Mouse (Mus musculus) kidney, adult 18-20 months (tissue): ENCODE measurements around the gene Rptor.

Source experiments
- DNase-seq: peaks from one replicate; pipeline ENCODE4 v3.0.0; 2021

Gene Rptor

DNA sequence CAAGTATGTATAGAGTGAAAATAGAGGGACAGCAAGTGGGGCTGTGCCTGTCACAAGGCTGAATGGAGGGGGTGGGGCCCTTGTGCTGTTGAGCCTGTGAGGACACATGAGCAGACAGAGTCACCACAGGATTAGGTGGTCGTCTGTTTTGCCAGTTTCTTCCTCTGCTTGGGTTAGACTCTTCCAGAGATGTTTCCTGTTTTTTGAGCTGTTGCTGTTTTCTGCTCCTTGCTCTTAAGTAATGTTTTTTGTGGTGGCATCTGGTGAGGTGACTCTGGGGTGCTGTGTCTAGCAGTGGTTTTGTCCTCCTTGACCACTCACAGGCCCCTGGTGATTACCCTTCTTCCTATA, 90.2 kb downstream of the Rptor start:
- no peak for DNase-seq

- no peak for DNase-seq
Observed at GRCm38 (mm10) chr11:119694146-119694860, 91.6 kb downstream of the Rptor start.

DNA sequence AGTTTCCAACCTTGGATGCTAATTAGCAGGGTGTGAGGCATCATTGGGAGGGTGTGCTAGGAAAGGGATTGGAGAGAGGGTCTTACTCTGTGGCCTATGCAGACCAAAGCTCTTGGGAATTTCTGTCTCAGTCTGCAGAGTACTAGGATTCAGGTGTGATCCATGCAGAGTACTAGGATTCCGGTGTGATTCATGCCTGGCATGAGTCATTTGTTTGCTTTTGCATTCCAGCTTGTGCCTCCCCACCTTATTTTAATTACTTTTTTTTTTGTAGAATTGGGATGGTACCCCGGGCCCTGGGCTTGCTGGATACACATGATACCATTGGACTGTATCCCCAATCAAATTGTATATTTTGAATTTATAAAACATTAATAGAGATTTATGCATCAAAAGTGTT, 93.7 kb downstream of the Rptor start:
- DNase-seq = no peak

GRCm38 (mm10) chr11:119705381-119706066, 102.8 kb downstream of the Rptor start:
- no peak for DNase-seq

DNA sequence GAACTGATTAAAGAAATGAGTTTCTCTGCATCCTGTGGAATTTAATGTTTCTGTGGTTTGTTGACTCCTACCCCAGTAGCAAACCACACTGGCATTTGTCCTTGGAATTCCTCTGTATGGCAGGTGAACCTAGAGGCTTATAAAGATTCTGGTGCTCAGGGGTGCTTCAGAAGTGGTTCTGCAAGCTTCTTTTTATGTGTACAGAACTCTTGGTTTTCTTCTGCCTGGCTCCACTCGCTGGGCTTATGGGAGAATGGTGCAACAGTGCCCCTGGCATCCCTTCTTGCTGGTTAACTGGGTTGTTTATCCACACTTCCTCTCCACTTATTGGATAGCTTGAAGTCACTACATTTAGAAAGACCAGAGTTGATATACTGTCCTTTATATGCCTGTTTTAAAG, 104.6 kb downstream of the Rptor start:
- no peak for DNase-seq

- no peak for DNase-seq
Observed at GRCm38 (mm10) chr11:119709239-119709638, 106.5 kb downstream of the Rptor start.

DNA sequence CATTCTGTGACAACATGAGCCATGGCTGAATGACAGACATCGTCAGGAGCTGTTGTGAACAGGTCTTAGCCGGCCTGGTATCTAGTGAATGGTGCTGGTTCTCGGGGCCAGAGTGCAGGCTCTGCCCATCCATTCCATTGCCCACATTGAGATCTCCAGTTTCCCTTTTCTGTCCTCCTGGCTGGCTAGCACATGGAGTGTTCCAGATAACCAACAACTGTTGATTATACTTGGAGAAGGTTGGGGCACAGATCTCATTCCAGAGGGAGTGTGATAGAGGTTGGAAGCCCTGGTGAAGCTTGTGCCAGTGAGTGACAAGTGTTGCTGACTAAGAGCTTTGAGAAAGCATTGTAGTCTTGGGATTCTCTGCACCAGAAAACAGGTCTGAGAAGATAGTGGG, 107.6 kb downstream of the Rptor start:
- no peak for DNase-seq

GRCm38 (mm10) chr11:119710822-119711221, 108.1 kb downstream of the Rptor start:
- DNase-seq = no peak

- DNase-seq = no peak
Observed at GRCm38 (mm10) chr11:119715437-119715836, 112.7 kb downstream of the Rptor start.

DNA sequence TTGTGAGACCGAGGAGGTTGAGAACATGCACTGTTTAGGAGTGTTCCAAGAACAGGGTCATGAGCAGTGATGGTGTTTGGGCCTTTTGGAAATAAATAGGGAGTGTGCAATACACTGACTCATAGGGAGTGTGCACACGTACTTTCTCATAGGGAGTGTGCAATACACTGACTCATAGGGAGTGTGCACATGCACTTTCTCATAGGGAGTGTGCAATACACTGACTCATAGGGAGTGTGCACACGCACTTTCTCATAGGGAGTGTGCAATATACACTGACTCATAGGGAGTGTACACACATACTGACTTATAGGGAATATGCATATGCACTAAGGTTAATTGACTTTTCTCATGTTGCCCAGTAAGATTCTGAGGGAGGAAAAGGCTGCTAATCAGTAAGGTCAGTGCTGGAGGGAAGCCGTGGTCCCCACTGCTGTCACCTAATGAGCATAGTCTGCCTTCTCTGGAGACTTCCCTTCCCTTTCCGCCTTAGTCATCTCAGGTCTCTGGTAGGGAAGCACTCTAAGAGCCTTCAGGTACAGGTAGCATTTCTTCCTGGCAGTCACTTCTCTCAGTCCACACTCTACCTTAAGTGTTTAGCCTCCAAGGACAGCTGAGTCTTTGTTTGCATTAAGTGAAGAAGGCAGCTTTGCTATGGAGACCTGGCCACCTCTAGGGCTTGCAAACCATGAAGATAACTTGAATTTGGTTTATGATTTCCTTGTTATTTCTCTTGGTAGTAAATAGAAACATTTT, 113.3 kb downstream of the Rptor start:
- no peak for DNase-seq

DNA sequence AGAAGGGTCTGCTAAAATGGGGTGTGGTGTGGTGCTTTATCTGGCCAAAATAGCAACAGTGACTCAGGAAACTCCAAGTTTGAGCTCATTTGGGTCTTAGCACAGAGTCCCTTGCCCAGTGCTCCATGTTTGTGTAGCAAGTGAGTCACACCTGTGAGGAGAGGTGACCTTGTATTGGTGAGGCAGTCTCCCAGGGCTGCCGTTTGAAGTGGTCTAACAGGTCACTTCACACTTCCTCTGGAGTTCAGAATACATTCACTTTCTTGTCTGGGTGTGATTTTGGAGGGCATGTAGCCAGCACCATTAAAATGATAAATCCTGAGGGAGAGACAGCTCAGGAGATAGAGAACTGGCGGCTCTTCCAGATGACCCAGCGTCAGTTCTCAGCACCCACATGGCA, 115.4 kb downstream of the Rptor start:
- no peak for DNase-seq

DNA sequence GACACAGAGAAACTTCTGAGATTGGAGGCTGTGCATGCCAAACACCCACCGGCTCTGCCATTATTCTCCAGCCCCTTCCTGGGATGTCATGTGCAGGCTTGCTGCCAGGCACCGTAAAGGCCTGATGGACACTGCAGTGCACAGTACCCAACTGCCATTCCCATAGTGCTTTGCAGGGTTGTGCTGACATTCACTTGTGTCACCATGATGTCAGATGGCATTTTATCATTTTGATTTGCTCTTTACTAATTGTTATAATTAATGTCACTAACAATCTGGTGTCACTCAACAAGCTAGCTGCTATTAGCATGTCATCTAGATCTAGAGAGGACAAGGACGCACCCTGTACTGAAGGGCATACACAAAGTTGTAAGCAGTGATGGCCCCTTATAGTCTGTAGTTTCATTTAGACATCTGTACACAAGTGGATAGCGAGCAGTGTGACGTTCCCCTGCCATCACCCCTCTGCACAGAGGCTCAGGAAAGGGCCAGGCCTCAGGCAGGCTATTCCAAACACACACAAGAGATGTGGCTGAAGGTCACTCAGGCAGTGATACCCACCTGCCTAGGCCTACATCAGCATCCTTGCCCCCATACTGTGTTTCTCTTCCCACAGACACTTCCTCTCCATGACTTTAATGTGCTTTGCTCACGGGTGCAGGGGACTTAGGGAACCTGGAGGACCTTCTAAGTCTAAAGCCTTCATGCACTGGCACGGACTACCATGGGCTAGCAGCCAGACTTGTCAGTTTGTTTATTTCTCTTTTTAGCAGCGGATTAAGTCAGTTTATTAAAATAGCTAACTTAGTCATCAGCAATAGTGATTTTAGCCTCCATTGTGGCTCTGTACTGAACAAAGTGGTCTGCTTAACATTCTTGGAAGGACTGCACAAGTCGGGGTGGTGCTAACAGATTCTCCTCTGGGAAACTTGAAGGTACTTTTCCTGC, 117.7 kb downstream of the Rptor start:
- no peak for DNase-seq

DNA sequence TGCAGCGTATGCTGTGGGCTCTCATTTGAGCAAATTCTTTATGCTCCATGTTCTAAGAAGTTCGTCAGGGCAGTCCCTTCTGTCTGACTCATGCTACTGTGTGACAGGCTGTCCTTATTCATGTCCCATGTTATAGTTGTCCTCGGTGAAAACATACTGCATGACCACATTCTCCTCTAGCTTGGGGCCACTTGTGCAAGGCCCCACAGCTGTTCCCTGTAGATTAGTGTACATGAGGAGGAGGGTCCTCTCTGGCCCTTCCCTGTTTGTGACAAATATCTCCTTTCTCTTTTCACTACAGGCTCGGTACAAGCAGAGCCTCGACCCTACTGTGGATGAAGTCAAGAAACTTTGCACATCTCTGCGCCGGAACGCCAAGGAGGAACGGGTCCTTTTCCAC, 122.0 kb downstream of the Rptor start:
- no peak for DNase-seq

DNA sequence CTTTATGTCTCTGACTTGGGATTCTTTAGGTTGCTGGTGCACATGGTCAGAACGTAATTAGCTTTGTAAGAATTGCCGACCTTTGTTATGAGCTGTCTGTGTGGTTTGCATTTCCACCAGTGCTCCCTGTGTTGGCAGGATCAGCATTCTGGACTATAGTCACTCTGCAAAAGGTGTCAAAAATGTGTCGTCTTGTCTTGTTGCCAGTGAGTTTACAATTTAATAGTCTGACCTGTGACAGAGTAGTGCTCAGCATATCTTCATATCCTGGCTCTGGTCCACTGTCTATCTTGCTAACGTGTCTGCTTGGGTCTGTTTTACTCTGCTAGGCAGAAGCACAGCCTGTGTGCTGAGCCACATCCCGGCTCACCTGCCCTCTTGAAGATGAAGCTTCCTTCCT, 128.7 kb downstream of the Rptor start:
- DNase-seq = no peak

- no peak for DNase-seq
Observed at GRCm38 (mm10) chr11:119732362-119732761, 129.7 kb downstream of the Rptor start.

DNA sequence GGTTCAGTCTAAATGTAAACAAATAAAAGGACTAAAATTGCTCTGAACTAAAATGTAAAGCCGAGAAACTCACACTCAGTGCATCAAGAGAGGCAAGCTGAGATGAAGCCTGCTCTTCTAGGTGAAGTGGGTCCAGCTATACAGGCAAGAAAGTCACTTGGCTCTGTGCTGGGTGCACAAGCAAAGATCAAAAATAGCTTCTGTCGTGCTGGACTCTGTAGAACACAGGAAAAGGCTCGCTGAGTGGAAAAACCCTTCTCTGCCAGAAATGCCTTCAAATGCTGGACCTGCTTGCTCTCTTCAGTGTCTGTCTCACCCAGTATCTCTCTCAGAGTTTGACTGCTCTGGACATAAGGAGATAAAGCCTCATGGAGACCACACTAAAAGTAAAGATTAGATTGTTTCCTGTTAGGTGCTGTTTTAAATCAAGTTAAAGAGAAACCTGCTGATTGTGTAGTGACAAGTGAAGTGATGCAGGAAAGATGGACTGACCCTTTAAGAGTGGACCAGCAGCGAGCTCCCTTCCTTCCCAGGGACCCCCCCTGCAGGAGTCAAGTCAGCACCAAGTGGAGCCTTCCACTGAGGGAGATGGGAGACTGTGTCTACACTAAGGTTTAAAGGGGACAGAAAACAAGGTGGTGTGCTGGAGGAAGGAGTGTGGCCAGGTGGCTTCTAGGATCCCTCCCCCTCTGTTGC, 130.4 kb downstream of the Rptor start:
- no peak for DNase-seq

DNA sequence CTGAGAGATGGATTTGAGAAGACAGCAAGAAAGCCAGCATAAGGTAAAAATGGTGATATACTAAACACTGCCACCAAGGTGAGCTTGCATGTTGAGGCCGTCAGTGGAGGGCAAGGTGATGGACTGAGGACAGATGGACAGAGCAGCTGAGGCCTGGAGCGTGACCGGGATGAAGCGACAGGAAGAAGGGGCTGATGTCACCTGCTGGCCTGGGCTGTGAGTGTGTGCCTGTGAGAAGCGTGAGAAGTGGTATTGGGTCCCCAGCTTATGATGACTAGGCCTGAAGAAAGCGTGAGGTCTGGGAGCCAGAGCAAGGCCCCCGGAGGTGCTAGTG, 130.9 kb downstream of the Rptor start:
- no peak for DNase-seq

- no peak for DNase-seq
Observed at GRCm38 (mm10) chr11:119735152-119735551, 132.4 kb downstream of the Rptor start.

DNA sequence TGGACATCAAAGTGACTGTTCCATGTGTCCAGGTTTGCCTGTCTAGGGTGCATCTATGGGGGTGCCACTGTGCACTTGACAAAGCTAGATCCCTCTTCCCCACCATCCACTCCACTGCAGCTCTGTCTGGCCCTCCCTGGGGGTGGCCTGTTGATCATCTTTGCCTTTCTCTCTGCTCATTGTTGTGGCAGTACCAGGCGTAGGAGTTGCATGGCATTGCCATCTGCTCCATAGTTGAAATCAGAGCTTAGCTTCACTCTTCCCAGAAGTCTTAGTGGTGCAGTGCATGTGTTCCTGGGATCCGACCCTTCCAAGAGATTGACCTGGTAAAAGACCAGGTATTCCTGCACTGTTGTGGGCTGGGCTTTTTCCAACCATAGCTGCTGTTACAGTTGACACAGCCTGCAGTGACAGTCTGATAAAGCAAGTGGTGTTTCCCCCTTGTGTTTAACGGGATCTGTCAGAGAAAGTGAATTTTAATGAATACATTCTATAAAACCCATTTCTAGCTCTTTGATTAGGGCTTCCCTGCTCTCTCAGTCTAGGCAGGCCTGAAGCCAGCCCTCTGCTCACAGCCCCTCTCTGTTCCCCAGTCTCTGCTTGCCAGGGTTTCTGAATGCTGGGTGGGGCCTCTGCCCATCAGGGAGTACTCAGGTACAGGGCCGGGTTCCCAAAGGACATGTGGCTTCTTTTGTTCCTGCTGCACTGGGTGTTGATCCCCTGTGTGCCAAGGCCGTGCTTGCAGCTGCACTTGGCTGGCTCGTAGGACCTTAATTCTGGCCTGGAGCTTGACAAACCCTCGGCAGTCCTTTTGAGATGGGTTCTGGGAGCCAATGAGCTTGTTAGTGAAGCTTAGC, 136.5 kb downstream of the Rptor start:
- no peak for DNase-seq

- peak; percentile 18 for DNase-seq
Observed at GRCm38 (mm10) chr11:119741401-119741800, 138.7 kb downstream of the Rptor start.

DNA sequence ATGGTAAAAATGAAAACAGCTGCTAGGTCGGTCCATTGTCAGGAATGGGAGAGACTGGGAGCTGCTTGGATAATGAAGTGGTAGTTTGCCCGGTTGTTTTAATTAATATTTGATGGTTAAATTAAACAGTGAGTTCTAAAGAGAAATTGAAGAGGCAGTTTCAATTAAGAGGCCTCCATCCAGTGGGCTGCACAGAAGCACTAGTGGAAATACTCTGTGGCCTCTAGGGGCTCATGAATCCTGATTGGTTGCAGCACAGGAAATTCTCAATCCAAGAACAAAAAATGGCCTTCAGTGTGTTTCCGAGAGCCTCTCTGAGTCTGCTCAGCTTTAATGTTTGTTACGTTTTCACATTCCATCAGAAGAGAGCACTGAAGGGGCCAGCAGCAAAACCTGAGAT, 141.7 kb downstream of the Rptor start:
- DNase-seq = no peak
